Mouse (Mus musculus) layer of hippocampus, postnatal 14 days (tissue): ENCODE measurements around the gene Foxn1. TPM values are rescaled to one million over a fixed set of nuclear protein-coding genes. Genes with fewer than 3 reads are reported as not detected.

ENCODE experiments used
- DNase-seq, 2 experiments: peaks; one replicate each; pipeline ENCODE4 v3.0.0; 2021 to 2022; ENCODE audit warnings: low spot score in 2 of 2, mixed read lengths in 1 of 2
- long read RNA-seq, 2 experiments: library from polyadenylated mRNA; stranded (forward); transcript quantifications; one replicate each; pipeline ENCODE4 v2.0.0; 2021
- total RNA-seq, 2 experiments: library from RNA; stranded (reverse); gene quantifications; 2 replicates each; pipeline ENCODE4 v1.2.3; 2021

The Foxn1 gene
- not detected for total RNA-seq
- long read RNA-seq, experiment 1 = 0 reads
- long read RNA-seq, experiment 2 = 0 reads

DNA sequence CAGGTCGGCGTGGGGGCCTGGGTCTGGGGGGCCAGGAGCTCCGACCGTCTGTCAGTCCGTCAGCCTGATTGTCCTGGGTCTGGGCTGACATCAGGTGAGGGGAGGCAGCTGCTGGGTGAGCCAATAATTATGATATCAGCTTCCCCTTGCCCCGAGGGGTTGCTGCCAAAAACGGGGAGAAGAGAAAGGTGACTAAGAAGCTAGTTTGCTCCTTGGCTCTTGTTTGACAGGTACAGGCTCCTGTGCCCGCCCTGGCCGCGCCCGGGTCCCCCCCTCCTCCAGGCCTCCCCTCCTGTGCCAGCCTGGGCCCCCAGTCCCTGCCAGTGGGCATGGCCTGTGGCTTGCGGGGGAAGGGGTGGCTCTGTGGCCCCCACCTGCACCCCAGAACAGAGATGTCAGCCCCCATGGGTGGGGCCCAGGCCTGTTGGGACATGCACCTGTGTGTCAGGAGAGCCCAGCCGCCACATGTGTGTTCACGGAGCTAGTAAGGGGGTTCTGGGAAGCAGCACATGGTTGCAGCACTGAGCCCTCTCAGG, at the start of gene Foxn1:
TSS of gene Foxn1 (minus strand) at position 51 of the 536 bp plus-strand sequence.
- DNase-seq = no peak

DNA sequence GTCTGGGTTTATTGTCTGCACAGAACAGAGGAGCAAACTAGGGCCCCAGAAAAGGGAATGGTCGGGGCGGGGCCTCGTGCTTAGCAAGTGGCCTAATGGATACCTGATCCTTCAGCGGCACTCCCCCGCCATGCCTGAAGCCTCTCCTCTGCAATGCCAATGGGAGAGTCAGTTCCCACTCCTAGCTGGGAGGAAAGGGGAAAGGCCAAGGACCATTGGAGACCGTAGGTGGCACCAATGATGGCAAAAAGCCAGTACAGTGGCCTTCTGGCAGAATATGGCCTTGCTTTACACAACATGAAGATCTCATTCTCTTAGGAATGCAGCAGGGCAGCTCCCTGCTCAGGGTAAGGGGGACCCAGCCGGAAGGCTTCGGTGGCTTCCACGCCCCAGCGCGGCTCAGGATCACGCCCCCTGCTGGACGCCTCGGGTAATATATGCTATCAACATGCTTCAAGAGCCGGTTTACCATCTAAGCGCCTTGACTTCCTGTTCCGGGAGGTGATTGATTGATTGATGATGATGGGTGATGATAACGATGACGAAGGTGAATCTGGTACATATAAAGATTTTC, 49.5 kb upstream of the Foxn1 start:
- no peak for DNase-seq

GRCm38 (mm10) chr11:78434052-78434451, 47.7 kb upstream of the Foxn1 start:
- DNase-seq = no peak

- DNase-seq = no peak
Observed at GRCm38 (mm10) chr11:78431176-78431575, 44.8 kb upstream of the Foxn1 start.

GRCm38 (mm10) chr11:78430195-78430878, 44.0 kb upstream of the Foxn1 start:
- DNase-seq = no peak

GRCm38 (mm10) chr11:78428309-78428708, 42.0 kb upstream of the Foxn1 start:
- DNase-seq = no peak

DNA sequence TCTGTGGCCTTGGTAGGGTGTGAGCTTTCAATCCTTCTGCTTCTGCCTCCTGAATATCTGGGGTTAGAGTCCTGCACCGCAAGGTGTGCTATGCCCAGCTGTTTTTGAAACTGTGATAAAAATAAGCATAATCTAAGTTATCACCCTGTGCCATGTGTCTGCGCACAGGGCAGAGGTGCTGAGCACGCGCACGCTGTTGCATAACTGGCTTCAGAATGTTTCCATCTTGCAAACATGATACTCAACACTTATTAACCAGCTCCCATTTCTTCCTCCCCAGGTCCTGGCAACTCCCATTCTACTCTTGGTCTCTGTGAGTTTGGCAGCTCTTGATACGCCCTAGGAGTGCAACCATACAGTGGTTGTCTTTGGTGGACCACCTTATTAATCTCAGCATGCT, 41.3 kb upstream of the Foxn1 start:
- no peak for DNase-seq

GRCm38 (mm10) chr11:78425572-78425971, 39.2 kb upstream of the Foxn1 start:
- DNase-seq = no peak

DNA sequence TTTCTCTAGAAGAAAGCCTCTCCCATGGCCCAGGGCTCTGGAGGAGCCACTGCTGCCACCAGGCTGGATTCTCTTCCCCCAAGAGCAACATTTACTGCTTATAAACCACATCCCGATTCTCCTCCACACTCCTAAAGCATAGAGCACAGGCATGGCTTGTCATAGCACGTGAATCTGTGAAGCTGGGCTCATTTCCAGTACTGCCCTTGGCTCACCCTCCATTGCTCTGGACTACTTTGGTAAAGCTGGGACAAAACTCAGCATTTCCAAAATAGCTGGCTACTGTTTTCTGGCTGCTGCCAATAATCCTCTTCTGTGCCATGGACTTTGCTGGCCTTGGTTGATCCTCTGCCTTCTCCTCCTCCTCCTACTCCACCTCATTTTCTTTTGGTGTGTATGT, 38.0 kb upstream of the Foxn1 start:
- DNase-seq = peak; percentile 35 to 58

DNA sequence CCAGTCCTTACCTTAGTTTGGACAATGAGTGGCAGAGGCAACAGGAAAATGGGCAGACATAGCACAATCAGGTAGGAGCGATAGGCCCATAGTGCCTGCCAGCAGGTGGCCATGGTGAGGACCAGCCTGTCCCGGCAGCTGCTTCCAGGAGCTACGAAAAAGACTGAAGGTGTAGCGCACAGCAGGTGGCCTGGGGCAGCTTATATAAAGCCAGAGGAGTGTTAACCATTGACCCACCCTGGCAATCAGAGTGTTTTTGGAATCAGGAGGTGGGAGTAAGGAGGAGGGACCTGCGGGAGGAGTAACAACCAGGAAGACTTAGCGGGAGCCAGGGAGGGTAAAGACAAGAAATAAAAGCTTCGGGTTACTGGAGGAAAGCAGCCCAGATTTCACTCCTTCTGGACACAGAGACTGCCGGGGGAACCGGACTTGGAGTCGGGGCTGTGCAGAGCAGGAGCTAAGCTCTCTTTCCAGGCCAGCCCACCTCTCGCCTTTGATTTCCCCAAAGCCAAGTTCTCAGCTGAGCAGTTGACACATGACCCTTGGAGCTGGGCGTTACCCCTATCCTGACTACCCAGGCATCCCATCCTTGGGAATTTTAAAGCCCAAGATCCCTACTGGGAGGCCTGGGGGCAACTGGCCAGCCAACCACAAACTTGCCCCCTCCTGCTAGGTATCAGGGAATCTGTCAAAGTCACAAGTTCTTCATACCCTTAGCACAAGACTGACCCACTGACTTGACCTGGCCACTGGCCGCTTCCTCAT, 35.9 kb upstream of the Foxn1 start, which contains the start of gene Slc13a2:
TSS of gene Slc13a2 (minus strand) at position 163 of the 765 bp plus-strand sequence.
- no peak for DNase-seq

DNA sequence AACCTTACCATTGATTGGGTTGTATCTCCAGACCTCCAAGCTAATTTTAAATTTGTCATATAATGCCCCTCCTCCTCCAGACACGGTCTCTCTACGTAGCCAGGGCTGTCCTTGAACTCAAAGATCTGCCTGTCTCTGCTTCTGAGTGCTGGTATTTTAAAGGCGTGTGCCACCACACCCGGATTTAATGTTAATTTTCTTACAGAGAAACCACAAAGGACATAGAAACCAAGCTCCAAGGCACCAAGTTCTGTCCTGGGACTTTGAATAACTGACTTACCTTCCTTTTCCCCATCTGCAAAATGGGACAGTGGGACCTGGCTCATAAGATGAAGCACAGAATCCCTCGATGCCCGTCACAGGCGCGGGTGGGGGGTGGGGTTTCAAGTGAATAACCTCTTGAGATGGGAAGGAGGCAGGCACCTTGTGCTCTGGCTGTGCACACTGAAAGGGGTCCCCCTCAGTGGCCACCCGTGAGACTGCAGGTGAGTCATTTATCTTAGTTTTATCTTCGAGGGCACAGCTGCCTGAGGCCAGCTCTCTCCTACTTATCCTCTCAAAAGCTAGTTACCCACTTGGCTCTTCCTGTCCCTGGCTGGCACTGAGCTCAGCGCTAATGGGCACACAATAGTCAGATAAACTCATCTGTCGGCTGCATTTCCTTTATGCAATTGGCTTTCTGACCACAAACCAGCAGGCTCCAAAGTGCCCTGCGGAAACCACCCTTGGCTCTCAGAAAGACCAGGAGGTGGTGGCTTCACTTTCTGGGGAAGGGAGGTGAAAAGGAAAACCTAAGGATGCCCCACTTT, 35.0 kb upstream of the Foxn1 start:
- no peak for DNase-seq

- no peak for DNase-seq
Observed at GRCm38 (mm10) chr11:78420263-78420889, 34.0 kb upstream of the Foxn1 start.

DNA sequence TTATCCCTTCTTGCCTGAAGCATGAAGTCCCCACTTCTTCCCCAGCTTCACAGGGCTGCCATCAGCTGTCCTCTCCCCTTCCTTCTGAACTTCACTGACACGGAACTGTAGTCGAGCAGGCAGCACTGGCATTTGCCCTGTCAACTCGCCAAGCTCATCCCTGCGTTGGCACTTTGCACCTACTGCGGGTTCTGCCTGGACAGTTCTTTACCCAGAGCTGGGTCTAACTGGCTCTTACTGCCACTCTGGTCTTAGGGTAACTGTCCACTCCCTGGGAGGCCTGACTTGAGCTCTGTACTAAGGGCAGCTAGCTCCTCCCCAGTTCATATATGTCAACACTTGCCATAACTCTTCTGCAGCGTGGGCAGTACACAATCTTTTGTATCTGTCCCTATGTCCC, 30.5 kb upstream of the Foxn1 start:
- no peak for DNase-seq

DNA sequence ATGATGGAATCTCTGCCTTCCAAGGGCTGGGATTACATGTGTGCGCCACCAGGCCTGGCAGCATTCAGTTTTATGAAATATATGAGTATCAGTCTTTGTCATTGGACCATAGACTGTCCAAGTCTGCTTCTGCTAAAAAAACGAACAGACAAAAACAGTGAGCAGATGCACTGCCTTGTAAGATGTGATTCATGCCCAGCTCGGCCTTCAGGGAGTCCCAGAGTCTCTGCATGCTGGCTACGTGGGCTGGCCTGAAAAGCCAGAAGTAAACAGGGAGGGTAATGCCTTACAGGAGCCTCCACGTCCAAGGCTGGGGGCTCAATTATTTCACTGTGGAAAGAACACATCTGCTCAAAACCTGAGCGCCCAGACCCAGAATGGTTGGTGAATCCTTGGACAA, 26.5 kb upstream of the Foxn1 start:
- DNase-seq = no peak

- DNase-seq = no peak
Observed at GRCm38 (mm10) chr11:78412324-78412850, 26.0 kb upstream of the Foxn1 start.

DNA sequence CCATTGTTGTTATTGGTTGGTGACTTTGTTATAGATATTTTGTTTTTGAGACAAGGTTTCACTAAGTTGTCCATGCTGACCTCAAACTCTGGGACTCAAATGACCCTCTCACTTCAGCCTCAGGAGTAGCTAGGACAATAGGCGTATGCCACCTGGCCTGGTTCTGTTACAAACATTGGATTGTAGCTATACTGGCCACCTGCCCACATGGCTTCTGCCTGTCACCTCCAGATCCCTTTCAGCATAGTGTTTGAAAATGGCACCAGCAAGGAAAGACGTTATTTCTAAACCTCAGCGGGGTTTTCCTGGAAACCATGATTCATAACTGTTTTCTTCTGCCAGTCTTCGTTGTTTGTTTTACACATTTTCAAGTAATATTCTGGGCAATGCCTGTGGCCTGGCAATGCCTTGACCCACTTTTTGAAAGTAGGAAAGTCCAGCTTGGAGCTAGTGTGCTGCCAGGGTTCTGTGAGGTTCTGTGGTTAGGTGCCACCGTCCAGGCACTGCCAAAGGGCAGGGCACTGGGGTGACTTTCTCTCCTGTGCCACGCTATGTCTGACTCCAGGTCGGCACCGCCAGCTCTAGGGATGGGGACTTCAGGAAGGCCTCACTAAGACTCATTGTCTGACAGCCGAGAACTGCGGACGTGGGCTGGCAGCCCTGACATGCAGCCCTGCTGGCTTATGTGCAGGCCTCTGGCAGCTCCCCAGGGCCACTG, 25.4 kb upstream of the Foxn1 start:
- peak; percentile 33 to 45 for DNase-seq

DNA sequence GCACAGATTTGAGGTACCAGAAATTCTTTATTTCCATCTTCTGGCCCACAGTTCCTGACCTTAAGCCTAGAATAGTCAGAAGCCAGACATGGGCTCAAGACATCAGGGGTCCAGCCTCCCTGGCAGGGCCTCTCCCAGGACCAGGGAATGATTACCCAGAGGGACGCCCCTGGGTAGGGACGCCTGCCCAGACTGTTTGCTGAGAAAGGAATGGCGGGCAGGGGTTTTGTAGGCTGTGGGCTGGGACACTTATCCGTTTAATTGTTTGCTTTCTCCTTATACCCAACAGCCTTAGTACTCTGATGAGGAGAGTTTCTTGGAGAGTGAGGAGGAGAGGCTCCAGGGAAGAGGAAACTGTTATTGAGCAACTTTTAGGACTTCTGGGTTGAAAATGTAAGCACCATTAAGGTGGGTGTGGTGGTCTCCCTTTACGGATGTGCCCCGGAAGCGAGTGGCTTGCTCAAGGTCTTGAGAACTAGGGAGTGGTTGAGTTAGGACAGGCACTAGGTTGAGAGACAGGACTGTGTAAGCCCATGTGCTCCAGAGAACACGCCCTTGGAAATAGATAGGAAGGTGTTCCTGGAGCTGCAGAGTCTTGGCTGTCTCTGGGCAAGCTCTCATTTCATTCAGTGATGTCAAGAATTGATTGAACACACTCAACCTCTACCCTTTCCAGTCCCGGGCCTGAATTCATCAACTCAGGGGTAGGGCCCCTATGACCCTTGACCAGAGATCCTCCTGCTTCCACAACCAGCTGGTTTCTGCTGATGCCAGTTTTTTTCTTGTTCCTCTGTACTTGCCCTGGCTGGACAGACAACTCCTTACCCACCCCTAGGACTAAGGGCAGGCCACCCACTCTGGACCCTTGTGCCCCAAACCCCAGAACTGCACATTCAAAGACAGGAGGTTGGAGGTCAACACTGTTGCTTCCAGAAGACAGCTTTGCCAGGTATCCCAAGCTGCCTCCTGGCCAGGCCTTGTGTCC, 22.2 kb upstream of the Foxn1 start:
- no peak for DNase-seq

DNA sequence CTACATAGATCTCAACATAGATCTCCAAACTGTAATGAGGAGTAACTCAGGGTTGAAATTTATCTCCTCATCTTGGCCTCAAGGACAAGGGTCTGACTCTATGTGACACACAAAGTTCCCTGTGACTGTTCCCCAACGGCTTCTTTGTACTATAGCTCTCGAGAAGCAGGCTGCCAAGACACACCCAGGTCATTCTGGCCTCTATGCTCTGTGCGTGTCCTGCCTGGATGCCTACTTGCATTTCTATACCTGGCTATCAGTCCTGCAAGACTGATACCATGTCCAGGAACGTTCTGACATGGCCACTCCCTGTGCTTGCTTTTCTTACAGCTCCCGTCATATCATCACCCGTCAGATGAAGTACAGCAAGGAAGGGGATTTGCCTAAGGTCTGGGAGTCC, 15.7 kb upstream of the Foxn1 start:
- no peak for DNase-seq
